Mouse (Mus musculus) heart, adult 8-10 months (tissue): ENCODE measurements around the gene Pds5a. TPM values are rescaled to one million over a fixed set of nuclear protein-coding genes. Genes with fewer than 3 reads are reported as not detected.

Experiments used
- DNase-seq: peaks from one replicate; pipeline ENCODE4 v3.0.0; 2022; ENCODE audit warnings: low spot score
- total RNA-seq, 4 experiments: library from RNA; stranded (reverse); gene quantifications; 2 replicates each; pipeline ENCODE4 v1.2.4; 2022

Pds5a gene
- total RNA-seq, 4 experiments from 2014 or later: 53.1 to 64.7 (median 62.6) TPM

DNA sequence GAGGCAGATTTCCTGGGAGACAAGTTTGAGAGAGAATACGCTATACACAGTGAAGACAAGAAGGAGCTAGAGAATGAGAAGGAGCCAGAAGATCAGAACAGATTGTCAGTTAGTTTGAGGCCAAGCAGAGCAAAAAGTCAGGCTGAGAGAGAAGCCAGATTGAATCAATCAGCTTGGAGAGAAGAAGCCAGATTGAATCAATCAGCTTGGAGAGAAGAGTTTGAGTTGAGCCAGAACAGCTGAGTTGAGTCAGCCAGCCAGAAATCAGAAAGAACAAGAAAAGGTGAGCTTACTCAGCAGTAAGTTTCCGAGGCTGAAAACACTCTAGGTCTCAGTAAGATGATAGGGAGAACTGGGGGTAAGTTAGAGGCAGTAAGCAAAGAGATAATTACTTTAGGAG lies 123.2 kb downstream of the Pds5a start:
- DNase-seq: no peak

DNA sequence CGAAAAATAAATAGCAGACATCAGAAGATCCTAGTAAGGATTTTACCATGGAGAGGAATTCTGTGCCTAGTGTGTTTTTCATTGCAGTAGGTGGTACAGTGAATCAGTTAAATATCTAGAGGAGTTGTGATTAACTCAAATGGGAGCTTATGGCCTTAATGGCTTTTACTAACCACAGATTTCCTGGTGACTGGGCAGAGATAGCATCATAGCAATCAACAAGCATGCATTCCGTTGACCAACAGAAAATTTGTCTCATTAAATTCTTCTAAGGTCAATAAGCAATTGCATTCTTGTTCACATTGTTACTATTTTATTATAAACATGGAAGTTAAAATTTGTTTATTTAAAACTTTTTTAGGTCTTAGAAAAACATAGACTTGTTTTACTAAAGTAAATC lies 132.6 kb downstream of the Pds5a start:
- no peak for DNase-seq

DNA sequence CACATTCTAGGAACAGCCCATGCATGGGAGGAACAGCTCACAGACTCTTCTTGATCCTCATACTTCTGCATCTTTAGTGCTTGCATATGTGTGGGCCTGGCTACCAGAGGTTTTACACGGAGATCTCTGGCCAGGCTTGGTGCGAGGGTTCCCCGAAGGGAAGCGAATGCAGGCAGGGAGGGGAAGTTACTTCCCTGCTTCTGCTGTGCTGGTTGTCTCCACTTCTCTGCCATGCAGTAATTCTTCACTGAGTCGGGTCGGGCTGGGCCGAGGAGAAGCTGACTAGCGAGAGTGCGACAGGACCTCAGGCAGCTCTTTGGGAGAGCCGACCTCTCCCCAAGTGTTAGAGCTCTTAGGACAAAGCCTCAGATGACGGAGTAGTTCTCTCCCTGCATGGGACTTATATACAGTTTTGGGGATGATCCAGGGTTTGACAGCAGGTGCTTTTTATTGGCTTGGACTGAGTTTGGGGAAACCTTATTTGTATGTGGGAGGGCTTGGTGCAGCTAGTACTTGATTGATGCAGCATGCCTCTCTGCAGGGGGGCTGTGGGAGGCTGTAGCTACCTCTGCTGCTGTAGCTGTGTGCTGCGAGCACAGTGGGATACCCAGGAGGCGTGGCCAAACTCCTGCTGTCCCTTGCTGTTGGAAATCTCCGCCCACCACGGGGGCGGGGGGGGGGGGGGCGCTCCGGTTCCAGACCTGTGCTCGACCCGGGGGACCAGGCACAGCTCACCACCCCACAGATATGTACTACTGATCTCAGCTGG lies 136.8 kb downstream of the Pds5a start:
- no peak for DNase-seq

DNA sequence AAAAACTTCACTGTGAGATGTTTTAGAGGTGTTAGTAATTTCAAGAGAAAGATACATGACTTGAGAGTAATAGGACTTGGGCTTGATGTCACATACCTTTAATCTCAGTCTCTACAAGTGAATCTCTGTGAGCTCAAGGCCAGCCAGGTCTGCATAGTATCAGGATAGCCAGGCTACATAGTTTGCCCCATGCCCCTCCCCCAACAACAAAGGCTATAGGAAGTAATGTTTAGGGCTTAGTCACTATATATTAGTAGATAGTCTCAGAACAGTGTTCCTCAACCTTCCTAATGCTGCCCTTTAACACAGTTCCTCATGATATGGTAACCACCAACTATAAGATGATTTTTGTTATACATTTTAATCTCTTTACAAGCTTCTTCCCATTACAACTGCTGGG lies 141.0 kb downstream of the Pds5a start:
- no peak for DNase-seq

Other genes starting within 250 kb of the Pds5a start
- gene Gm43552, start 205.4 kb downstream of the Pds5a start, total RNA-seq: 1 to 10 TPM in 2 of 4 experiments, not detected in 2; 3.1 to 6.3 TPM
- 100 to 1,000 TPM in 1 of 4 experiments, 10 to 100 TPM in 3; 92.2 to 104 (median 96.7) TPM for gene Smim14, start 161.1 kb downstream of the Pds5a start, total RNA-seq
- 10 to 100 TPM; 51.6 to 68.1 (median 54.5) TPM for gene Ube2k, start 161.0 kb downstream of the Pds5a start, total RNA-seq
- gene N4bp2, start 65.2 kb upstream of the Pds5a start, total RNA-seq: 10 to 100 TPM in 3 of 4 experiments, 1 to 10 TPM in 1; 10.0 to 14.4 (median 10.6) TPM
- under 1 TPM; 0.28 to 0.47 (median 0.36) TPM for gene Rhoh, start 162.9 kb upstream of the Pds5a start, total RNA-seq
- under 1 TPM in 1 of 4 experiments, not detected in 3; 0.55 TPM for gene Chrna9, start 236.6 kb upstream of the Pds5a start, total RNA-seq